In the genomic region with DNA sequence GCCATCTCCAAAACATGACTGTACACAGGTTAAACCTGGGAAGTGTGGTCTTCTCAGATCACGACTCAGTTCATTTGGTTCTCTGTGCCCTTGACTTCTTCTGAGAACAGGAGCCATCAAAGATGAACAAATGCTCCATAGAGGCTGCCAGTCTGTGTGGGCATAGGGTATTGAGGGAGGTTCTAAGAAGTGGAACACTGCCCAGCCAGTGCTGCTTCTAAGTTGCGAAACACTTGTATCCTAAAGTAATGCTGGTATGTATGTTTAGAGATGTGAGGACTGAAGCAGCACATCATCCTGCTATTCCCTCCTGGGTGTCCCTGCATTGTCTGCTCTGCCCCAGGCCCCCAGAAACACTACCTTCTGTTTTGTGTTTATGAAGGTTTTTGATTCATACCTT, we compare ENCODE assay signal across 18 mouse cellular contexts.
"Had no signal": no experiment of that assay in that cellular context is flagged by ENCODE, and none has a peak within 500 bp of the region (broad histone marks: within the 10 kb centered on the region; RNA-seq: fewer than 3 reads in every experiment).

No protein-coding gene starts in this region.

- H3K36me3 ChIP-seq: limb, embryonic 10.5 days; limb, embryonic 13.5 days; liver, embryonic 13.5 days; midbrain, embryonic 12.5 days; midbrain, embryonic 15.5 days; neural tube, embryonic 13.5 days had no signal

- H3K9me3 ChIP-seq: limb, embryonic 10.5 days; limb, embryonic 13.5 days; liver, embryonic 13.5 days; midbrain, embryonic 12.5 days; midbrain, embryonic 15.5 days; neural tube, embryonic 13.5 days had no signal

- H3K9ac ChIP-seq: limb, embryonic 13.5 days; liver, embryonic 13.5 days; midbrain, embryonic 12.5 days; midbrain, embryonic 15.5 days; neural tube, embryonic 13.5 days had no signal

- H3K4me2 ChIP-seq: limb, embryonic 13.5 days; liver, embryonic 13.5 days; midbrain, embryonic 12.5 days; midbrain, embryonic 15.5 days; neural tube, embryonic 13.5 days had no signal

- ATAC-seq: midbrain, embryonic 15.5 days had no signal

- H3K27me3 ChIP-seq: limb, embryonic 13.5 days; liver, embryonic 13.5 days; midbrain, embryonic 12.5 days; midbrain, embryonic 15.5 days; neural tube, embryonic 13.5 days had no signal

- H3K27ac ChIP-seq: limb, embryonic 10.5 days; limb, embryonic 13.5 days; liver, embryonic 13.5 days; macrophage; midbrain, embryonic 12.5 days; midbrain, embryonic 15.5 days; neural tube, embryonic 13.5 days; stomach, postnatal 0 days had no signal

- DNase-seq: kidney, adult 9 months; kidney, postnatal 14 days; kidney, postnatal 4 days; layer of hippocampus, postnatal 36 days; liver, embryonic 13.5 days; lung, adult 2 months; lung, postnatal 14 days; retina, postnatal 1 day; thymus, adult 2 months; thymus, postnatal 14 days; thymus, postnatal 4 days had no signal

- H3K4me3 ChIP-seq: limb, embryonic 10.5 days; limb, embryonic 13.5 days; liver, embryonic 13.5 days; midbrain, embryonic 12.5 days; midbrain, embryonic 15.5 days; neural tube, embryonic 13.5 days had no signal
